Mouse (Mus musculus) fibroblast of lung, adult 2 months (primary cell): ENCODE data around the gene Xxylt1.
"Not testable (repeated sequence)": the region's sequence is repeated elsewhere in the genome, so short reads cannot be mapped to it uniquely, and the experiment has no call there.

Experiments used
- DNase-seq: peaks from one replicate; pipeline ENCODE4 v3.0.0-alpha.2; 2011; ENCODE audit warnings: low read depth

The Xxylt1 gene

DNA sequence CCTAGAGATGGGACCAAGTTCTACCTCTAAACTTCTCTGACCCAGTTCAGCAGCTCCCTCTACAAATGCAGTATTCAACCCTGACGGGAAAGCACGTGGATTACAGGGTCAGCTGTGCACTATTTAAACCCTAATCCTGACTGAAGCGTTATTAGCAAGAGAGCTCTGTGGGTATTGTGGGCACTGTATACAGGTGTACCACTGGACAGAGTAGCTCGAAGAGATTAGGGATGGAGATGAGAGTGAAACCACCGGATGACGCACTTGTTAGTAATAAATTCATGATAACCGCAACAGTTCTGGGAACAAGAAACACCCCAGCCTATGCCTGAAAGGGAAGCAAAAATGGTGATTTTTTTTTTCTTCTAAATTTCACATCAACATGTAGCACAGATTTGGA is 57.0 kb downstream of the Xxylt1 start:
- DNase-seq: no peak

DNA sequence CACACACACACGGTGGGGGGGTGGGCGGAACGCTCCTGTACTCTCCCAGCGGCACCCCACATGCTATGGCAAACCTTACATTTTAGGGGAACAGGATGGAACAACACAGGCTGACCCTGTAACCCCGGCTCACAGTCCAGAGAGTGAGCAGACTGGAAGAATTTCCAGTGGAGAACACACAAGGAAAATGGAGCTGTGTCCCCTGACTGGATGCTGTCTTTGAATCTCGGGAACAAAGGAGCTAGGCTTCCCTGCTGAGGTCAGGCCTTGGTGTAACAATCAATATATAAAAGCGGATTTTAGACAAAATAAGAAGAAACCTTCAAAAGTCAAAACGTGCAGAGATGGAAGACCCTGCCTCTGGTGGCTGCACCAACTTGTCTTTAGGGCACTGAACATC is 57.4 kb downstream of the Xxylt1 start:
- no peak for DNase-seq

DNA sequence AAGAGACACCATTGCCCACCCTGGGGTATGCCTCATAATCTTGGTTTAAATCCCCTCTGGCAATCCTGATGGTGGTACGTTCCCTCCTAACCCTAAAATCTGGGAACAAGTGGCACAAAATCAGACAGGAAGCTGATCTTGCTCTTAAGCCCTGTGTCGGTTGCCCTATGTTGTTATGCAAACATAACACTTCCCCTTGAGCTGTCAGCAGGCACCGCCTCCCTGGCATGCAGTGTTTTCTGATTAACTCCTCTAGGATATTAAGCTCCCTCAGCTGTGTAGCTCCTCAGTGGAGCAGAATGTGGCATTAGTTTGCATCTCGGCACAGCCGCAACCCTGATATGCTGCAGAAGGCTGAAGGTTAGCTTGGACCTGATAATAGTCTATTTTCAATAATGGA is 58.9 kb downstream of the Xxylt1 start:
- no peak for DNase-seq

DNA sequence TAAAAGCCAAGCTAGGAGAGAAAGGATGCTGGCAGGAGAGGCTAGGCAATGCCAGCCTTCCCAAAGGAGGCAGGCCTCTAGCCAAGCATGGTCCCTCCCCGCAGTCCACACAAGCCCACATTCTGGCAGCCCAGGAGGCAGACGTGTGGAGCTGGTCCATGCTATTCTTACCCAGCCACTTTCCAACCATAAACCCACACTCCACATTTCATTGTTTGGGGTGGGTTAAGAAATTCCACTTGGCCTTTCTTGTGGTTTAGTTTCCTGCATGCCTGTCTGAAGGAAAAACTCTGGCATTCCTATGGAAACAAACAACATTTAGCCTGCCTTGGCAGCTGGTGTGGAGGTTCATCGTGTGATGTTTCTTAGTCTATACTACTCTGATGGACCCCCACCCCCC is 61.7 kb downstream of the Xxylt1 start:
- DNase-seq: peak; percentile 70

DNA sequence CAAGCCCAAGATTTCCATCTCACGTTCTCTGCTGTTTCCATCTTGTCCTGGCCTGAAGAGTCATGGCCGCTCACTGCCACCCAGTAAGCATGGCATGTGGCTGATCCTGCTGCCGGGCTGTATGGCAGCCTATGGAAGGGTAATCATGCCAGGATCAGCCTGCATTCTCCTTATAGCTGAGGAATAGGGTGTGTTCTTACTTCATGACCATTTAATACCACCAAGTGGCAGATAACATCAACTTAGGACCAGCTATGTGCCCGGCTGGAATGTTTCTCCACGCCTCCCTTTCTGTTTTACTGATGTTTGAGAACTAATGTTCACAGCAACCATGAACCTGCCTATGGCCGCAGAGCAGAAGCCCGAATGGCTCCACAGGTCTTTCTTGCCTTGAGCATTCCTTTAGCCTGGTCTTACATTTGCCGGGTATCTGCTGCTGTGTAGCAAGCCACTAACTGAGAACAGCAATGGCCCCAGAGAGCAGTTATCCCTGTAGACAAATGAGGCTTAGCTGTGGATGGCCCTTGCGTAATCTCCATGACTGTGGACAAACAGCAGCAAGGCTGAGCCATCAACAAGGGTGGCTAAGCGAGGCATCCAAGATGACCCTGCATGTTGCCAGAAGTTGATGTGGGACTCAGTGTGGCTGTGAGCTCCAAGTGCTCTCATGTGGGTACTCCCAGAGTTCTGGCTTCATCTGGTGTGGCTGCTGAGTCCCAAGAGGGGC is 63.4 kb downstream of the Xxylt1 start:
- DNase-seq: no peak

DNA sequence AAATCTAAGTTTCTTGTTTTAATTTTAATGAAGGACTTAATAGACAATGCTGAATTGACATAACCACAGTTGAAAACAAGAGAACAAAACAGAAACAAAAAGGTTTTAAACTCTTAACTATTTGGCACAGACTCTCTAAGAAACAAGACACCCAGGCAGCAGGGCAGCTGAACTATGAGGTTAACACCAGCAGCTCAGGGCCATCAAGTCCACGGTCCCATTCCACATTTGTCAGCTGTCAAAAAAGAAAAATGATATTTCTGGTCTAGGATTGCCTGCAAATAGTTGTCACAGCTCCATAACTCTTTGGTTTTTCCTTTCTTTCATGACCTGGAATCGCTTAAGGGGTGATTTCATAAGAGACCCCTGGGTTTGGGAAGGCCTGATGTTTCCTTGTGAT is 64.6 kb downstream of the Xxylt1 start:
- DNase-seq: peak; percentile 45

DNA sequence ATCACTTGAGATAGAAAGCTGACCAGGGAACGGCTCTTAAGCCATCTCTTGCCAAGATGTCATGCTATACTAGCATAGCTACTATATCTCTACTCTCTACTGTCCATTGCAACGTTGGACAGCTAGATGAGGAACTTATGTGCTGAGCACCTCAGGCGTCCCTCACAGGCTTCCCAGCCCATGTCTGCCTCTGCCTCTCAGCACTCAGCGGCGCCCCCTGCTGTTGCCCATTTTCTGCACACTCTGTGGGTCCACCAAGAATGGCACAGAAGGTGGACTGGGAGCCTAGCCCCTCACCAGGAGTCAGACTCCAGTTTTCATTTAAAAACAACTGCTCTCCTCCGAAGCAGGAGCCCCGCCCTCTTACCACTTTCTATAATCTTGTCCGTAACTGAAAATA is 65.1 kb downstream of the Xxylt1 start:
- no peak for DNase-seq

DNA sequence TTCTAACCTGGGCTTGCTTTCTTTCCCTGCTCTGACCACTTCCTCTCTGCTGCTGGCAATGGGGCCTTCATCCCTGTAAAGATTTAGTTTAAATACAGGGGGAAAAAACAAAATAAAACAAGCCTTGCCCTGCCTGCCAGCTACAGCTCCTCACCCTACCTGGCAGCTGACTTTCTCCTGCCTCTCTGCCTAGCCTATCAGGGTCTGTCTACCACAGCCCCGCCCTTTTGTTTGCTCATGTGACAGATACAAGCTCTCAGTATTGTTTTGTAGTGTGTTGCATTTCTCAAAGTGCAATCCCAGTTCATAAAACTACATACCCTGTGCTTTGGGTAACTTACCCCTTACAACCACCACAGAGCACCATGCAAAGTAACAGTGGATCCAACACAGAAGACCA is 66.0 kb downstream of the Xxylt1 start:
- no peak for DNase-seq

DNA sequence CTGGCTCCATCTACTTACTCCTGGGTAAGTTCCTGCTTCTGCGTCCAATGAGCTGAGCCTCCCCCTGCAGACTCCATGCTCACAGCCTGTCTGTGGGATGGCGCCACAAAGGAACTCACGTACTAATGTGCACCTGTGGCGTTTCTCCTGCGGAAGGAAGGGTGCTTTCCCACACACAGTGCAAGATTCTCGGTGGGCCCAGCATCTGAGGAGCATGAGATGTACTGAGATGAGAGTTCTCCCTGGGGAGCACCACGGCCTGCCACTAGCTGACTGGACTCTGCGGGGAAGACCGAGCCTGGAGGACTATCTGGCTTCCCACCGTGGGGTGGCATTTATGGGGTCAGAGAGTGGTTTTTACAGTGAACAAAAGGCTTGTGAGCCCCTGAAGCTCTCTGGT is 69.0 kb downstream of the Xxylt1 start:
- no peak for DNase-seq

DNA sequence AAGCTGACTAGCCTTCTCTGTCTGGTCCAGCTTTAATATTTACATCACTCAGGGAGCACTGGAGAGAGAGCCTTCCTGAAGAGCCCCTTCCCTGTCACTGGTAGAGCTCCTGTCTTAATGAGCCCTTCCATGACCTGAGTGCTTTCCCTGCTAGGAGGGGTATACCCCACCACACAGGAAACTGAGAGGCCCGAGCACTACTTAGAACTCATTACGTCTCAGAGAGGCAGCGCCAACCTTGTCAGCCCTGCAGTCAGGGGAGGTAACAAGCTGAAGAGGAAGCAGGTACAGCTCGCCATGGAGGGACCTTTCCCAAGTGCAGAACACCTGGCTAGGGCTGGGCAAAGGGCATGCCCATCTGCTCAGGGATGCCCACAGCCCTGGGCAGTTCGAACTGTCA is 70.8 kb downstream of the Xxylt1 start:
- DNase-seq: no peak

DNA sequence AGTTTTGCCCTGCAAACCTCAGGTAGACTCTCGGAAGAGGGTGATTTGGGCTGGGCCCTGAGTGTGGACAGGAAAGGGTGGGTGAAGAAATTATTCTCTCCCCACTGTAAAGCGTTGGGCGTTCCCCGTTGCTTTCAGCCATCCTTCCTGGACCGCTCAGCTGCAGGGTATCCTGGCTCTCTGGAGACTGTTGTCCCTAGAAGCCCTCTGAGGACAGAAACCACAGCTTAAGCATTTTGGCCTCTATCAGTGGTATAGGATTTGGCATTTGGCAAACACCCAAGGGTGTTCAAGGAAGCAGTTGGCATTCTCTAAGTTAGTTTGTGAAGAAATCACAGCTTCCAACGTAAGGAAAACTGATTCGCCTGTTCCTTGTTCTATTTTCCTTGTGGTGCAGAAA is 72.9 kb downstream of the Xxylt1 start:
- DNase-seq: no peak

DNA sequence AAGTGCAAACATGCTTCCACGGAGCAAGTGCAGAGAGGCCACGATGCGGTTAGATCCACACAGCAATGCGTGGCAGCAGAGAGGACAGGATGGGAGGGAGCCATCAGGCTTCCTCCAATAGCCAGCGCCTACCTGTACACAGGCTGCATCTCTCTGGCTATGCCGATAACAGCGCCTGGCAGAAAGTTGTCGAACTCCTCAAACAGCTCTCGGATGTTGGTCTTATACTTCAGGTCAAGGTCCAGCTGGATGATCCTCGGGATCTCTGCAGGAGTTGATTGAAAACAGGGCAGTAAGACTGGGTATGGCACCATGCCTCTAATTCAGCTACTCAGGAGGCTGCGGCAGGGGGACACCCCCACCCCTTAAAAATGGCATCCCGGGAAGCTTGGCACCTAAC is 73.7 kb downstream of the Xxylt1 start:
- DNase-seq: no peak

DNA sequence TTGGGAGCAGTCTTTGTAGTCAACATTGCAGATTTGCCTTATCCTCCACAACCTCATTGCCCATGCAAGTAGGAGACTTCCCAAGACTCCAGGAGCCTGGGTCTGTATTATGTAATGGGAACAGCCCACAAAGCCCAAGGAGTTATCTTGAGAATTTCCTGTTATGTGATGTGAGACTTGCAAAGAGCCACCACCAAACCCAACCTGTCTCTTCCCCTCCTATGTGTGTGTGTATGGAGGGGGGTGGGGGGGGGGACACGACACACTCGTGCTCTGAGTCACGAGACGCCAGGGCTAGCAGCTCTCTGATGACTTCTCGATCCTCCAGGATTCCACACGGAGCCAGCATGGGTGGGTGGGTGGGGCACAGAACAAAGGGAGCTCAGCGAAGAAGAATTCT is 75.5 kb downstream of the Xxylt1 start:
- DNase-seq: no peak

DNA sequence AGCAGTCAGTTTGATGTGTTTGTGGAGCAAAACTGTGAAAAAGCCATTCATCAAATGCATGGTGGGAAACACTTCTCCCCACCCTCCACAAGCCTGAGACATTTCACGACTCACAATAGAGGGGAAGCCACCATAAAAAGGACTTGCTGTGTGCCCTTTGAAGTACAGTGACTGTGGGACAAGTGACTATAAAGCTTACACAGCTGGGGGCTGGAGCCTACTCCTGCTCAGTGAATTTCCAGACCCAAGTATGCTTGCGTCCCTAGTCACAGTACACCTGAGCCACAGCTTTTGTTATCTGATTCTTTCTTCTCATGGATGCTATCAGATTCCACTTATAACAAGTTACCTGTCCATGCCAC is 76.9 kb downstream of the Xxylt1 start:
- DNase-seq: no peak

DNA sequence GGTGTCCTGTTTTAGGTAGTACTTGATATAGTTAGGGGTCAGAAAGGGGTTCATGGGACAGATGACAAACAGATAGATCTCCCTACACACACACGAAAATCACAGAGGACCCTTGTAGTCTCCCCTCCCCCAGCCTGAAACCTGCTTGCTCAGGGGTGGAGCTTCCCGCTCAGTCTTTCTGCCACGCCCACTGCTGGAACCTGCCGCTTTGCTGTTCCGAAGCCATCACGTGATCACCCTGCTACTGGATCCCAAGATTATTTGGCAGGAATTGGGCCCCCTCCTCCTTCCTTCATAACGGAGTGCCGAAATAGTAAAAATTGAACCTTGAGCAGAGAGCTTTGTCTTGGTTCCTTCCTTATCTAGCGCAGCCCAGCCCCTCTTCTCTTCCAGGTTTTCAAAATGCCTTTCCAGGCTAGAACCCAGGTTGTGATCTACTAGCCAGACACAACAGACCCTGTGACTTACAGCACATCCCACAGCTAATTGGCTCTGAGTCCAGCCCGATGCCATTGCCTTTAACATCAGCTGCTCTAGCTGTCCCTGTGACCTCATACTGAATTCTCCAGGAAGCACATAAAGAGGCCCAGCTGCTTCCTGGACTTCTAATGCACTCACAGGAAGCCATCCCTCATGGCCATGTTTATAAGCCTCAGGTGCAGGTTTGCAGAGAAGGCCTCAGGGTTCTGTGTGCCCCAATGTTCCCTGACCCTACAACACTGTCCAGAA is 77.5 kb downstream of the Xxylt1 start:
- not testable (repeated sequence) for DNase-seq

DNA sequence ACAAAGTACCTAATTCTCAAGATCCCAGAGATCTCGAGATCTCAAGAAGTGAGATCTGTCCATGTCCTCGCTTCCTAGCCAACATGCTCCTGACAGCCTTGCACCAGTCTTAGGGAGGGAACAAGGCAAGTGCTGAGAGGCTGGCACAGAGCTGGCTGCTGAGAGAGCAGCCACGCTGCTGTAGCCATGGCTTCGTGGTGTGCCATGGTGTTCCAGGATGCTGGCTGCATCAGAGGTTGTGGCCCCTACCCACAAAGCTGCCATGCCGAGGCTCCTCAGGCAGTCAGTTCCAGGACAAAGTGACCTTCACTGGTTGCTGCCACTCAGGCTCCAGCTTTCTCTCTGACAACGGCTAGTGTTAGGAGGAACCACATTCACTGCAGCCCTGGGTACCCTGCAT is 78.3 kb downstream of the Xxylt1 start:
- no peak for DNase-seq

DNA sequence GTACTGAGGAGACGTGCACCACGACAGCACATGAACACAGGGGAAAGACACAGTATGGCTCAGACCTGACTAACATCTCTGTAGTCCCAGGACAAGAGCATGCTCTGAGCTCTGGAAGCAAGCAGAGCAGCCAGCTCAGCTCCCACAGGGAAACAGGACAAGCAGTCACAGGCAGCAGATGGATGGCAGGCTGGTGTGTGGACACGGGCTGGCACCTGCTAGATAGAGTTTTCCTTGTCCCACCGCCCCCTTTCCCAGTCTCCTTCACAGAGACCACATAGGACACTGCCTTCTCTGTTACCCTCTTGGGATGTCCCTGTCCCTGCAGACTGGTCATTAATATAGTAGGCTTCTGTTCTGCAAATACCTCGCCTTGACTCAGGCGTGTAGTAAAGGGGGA is 79.1 kb downstream of the Xxylt1 start:
- DNase-seq: no peak

DNA sequence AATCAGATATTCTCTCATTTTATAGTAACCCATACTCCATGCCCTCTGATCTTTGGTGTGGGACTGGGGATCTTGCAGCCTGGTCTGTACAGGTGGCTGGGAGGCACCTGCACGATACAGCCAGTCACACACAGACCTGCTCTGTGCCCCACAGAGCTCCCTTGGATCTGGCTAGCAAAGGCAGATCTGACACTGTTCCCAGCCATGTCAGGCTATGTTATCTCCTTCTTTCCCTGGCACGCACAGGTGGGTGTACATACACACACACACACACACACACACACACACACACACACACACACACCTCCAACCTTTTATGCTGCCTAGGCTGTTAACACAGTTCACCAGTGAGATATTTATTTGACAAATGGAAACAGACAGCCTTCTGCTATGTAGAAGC is 82.5 kb downstream of the Xxylt1 start:
- DNase-seq: no peak

DNA sequence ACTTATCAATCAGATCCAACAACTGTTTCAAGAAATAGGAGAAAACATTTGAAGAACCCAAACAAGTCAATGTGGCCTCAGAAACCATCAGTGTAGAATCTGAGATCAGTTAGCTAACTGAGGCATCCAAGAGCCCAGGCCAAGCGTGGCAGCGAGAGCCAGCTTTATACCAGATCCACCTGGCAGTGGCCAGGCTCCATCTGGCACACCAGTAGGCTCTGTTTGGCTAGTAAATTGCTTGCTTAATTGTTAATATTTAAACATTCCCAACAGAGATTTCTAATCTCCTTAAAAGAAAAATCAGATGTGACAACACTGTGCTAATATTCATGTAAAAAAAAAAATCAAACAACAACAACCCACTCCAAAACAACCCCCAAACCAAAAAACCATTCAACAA is 83.2 kb downstream of the Xxylt1 start:
- no peak for DNase-seq

DNA sequence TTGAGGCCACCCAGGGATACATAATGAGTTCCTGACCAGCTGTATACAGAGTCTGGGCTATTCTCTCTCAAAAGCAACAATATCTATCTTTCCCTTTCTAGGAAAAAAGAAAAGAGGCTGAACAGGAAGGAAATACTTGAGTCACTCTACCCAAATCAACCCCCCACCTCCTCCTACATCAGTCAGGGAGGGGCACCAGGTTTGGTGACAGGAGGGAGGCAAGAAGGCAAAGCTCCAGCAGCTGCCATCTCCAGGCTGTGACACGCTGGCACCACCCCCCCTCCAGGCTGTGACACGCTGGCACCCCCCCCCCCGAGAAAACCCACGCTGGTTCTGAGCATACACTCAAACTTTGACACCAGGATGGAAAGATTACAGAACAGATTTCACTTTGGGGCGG is 85.8 kb downstream of the Xxylt1 start:
- no peak for DNase-seq

DNA sequence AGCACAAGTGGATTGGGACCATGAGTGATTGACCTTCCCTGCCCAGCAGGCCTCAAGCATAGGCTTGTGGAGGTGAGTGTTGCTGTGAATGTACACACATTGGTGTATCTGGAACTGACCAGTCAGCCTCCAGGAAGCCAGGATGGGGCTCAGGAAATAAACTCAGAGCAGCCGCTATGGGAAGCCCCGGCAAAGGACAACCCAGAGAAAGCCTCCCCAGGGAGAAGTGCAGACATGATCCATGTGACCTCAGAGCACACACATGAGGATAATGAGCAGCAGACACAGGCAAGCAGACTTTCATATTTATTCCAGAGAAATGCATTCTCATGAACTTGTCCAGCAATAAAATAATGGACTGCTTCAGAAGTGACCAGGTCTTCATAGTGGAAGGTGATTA is 86.4 kb downstream of the Xxylt1 start:
- no peak for DNase-seq

DNA sequence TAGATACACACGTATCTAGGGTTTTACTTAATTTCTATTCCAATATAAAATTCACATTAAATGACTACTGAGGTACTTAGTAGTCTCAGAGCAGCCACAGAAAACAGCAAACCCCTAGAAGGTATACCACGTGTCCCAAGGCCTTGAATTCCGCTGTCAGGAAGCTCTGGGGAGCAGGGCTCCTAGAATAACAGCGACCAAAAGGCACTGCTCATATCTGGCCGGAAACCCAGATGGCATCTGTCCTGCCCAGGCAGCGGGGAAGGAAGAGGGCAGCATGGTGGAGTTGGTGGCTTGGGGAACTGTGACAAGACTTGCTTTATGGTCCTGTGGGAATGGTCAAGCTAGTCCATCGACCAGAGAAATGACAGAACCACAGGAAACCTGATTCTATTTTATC is 86.9 kb downstream of the Xxylt1 start:
- no peak for DNase-seq

DNA sequence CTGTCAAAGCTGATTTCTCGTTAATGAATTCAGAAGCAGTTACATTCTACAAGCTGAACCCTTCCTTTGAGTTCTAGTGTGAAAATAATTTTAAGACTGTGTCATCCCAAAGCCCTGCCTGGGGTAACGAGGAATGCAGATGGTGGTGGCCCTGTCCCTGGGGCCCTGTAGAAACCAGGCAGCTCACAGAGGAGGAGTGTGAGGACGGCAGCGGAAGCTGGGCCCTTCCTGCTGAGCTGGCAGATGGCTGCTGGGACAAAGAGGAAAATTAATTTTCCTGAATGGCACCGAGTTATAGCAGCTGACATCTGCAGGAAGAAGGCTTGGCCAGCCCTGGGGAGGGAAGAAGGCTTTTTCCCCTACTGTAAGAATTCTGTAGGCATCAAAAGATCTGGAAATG is 88.7 kb downstream of the Xxylt1 start:
- no peak for DNase-seq

DNA sequence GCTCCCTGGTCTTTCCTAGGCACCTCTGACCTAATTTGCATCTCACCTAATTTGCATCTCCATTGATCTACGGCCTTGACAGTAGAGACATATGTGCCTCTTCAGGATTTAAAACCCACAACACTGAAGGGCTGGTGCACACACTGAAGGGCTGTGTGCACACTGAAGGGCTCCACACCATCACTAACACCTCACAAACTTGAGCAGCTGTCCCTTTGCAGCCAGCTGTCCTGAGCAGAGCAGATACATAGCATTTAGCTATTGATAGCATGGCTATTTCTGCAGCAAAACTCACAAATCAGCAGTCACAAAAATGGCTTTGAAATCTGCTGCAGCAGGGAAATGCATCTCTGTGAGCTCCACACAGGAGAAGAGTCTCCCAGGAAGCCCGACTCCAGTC is 90.6 kb downstream of the Xxylt1 start:
- DNase-seq: no peak
